Mouse (Mus musculus): ENCODE data around the gene Ssxb9.
"Not testable (repeated sequence)": the region's sequence is repeated elsewhere in the genome, so short reads cannot be mapped to it uniquely, and the experiment has no call there.

The Ssxb9 gene

DNA sequence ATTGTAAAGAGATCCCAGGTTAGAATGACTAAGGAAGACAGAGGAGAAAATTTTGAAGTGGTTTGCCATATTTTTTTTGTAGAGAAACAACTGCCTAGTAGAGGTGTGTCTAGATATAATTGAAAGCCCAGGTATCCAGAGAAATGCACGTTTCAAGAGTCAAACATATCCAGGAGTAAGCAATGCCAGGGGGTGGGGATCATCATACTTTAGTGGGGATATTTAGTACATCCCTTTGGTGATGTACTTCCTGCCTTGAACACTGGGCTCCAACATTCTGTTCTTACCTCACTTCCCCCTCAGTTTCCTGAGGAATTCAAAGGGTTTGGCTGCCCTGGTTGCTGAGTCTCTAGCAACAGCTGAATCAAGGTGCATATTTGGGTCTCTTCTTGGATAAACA is at the start of gene Ssxb9:
Gene Ssxb9 (plus strand): TSS at position 301 of the 400 bp plus-strand sequence.
- not testable (repeated sequence) for ATAC-seq (ENCODE audit: low TSS enrichment)

DNA sequence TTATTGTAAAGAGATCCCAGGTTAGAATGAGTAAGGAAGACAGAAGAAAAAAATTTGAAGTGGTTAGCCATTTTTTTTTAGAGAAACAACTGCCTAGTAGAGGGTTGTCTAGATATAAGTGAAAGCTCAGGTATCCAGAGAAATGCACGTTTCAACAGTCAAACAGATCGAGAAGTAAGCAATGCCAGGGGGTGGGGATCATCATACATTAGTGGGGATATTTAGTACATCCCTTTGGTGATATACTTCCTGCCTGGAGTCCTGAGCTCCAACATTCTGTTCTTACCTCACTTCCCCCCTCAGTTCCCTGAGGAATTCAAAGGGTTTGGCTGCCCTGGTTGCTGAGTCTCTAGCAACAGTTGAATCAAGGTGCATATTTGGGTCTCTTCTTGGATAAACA is 39.7 kb upstream of the Ssxb9 start, which contains the start of gene Ssxb10:
Gene Ssxb10 (plus strand): TSS at position 301 of the 400 bp plus-strand sequence.
- no peak for ATAC-seq (ENCODE audit: low TSS enrichment)

DNA sequence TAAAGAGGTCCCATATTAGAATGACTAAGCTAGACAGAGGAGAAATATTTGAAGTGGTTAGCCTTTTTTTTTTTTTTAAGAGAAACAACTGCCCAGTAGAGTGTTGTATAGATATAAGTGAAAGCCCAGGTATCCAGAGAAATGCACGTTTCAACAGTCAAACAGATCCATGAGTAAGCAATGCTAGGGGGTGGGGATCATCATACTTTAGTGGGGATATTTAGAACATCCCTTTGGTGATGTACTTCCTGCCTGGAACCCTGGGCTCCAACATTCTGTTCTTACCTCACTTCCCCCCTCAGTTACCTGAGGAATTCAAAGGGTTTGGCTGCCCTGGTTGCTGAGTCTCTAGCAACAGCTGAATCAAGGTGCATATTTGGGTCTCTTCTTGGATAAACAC is 46.2 kb downstream of the Ssxb9 start, which contains the start of gene Ssxb1:
Gene Ssxb1 (plus strand): TSS at position 301 of the 400 bp plus-strand sequence.
- ATAC-seq (ENCODE audit: low TSS enrichment), result not testable (repeated sequence)

Data from frontal cortex, adult (tissue).